Mouse (Mus musculus): ENCODE data around the gene Obp2b. TPM values are rescaled to one million over a fixed set of nuclear protein-coding genes. Genes with fewer than 3 reads are reported as not detected.

Obp2b gene
- not detected in 2 replicates for polyA plus RNA-seq (2021; fragmentation: Nextera tagmentation)
- long read RNA-seq, experiment 1, result 0 reads
- long read RNA-seq, experiment 2, partial matches to known transcripts, result 0 of 1 reads
- long read RNA-seq, experiment 2, other reads (novel, unspliced or antisense), result 1 of 1 reads

DNA sequence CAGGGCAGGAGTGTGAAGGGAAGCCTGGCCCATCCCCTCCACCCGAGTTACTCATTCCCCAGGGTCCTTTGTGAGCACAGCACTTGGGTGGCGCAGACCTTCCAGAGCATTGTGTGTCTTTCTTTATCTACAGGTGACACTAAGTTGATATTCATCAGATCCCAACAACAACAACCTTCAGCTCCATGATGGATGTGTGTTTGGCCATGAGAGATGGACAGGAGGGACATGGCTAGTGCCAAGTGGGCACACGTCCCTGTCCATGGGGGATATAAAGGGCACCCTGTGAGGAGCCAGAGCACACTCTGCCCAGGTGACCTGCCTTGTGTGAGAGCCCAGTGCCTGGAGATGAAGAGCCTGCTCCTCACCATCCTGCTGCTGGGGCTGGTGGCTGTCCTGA, at the start of gene Obp2b:
Gene Obp2b (plus strand): TSS at position 301 of the 400 bp plus-strand sequence.

DNA sequence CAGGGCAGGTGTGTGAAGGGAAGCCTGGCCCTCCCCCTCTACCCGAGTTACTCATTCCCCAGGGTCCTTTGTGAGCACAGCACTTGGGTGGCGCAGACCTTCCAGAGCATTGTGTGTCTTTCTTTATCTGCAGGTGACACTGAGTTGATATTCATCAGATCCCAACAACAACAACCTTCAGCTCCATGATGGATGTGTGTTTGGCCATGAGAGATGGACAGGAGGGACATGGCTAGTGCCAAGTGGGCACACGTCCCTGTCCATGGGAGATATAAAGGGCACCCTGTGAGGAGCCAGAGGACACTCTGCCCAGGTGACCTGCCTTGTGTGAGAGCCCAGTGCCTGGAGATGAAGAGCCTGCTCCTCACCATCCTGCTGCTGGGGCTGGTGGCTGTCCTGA, 37.1 kb upstream of the Obp2b start, which contains the start of gene Obp2a:
Gene Obp2a (plus strand): TSS at position 301 of the 400 bp plus-strand sequence.

DNA sequence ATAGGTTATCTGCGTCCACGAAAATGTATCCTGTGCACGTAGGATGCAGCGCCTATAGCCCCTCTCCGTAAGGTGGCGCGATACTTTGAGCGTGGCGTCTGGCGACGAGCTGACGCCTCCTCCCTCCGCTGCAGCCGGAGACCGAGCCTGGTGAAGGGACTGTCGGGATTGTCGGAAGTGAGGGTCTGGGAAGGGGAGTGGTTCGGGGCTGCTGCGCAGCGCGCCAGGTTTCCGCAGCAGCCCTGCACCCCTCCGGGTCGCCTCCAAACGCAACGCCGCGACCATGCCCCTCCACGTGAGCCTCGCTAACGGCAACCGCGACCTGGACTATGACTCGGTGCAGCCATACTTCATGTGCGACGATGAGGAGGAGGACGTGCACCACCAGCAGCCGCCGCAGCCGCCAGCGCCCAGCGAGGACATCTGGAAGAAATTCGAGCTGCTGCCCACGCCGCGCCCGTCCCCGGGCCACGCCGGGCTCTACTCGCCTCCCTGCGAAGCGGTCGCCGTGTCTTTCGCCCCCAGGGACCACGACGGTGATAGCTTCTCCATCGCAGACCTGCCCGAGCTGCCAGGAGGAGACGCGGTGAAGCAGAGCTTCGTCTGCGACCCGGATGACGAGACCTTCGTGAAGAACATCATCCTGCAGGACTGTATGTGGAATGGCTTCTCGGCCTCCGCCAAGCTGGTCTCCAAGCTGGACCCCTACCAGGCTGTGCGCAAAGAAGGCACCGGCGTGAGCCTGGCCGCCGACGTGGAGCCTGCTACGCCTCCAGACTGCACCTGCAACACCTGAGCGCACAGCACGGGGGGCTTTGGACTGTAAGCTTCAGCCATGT, 29.9 kb upstream of the Obp2b start, which contains the start of gene Bmyc:
Gene Bmyc (plus strand): TSS at position 97 of the 839 bp plus-strand sequence.

DNA sequence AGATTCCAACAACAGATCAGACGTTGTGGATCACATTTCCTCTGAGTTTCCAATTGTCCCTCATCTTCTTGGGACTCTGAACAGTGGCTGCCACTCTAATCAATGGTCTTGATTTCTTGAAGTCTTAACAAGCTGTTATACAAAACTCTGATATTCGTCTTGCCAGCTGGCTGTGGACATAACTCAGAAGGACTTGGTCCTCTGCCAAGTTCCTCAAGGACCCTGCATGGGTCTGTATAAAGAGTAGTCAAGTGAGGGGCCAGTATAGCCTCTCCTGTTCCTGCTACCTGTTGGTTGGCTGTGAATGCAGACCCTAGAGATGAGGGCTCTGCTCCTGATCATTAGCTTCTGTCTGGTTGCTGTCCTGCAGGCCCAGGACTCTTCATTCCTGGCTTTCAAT, 28.5 kb downstream of the Obp2b start, which contains the start of gene Lcn3:
Gene Lcn3 (plus strand): TSS at position 301 of the 400 bp plus-strand sequence.

DNA sequence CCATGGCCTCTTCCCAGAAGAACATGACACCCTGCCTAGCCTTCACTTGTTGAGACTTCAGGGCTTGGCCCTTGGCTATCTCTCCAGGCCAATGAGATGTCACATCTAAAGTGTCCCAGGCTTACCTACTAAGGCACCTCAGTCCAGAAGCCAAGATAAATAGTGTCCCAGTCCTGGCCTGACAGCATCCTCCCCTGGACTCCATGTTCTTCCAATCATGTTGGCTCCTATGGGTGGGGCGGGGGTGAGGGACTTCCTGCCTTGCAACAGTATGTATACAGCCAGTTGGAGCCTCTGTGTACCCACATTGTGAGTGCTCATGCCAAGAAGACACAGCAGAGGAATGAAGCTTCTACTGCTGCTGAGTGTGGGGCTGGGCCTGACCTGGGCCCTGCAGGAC, 39.9 kb downstream of the Obp2b start, which contains the start of gene Lcn11:
Gene Lcn11 (plus strand): TSS at position 301 of the 400 bp plus-strand sequence.

DNA sequence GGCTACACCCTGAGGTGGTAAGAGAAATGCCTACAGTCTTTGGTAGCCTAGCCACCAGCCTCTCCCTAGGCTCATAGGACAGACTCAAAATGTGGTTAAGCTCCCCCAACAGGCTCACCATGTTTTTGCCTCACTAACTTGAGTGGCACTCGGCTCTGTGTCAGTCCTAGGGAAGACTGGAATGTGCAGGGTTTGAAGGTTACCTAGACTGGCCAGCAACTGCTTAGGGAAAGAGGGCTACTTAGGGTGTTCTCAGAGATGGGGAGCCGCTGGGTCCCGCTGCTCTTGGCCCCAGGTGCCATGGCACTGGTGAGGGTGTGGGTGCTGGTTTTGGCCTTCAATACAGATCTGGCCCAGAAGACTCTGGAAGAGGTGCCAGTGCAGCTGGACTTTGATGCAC, 45.1 kb downstream of the Obp2b start, which contains the start of gene Gm13539:
Gene Gm13539 (plus strand): TSS at position 301 of the 400 bp plus-strand sequence.

Other genes starting within 250 kb of the Obp2b start
- gene Lcn12, start 243.1 kb upstream of the Obp2b start, polyA plus RNA-seq (2021; fragmentation: Nextera tagmentation), result not detected in 2 replicates
- gene Fbxw5, start 236.3 kb upstream of the Obp2b start, polyA plus RNA-seq (2021; fragmentation: Nextera tagmentation), result 103 and 115 TPM in 2 replicates
- gene C8g, start 235.3 kb upstream of the Obp2b start, polyA plus RNA-seq (2021; fragmentation: Nextera tagmentation), result 1.4 and 1.7 TPM in 2 replicates
- gene Traf2, start 190.1 kb upstream of the Obp2b start, polyA plus RNA-seq (2021; fragmentation: Nextera tagmentation), result 9.1 and 11.9 TPM in 2 replicates
- gene Edf1, start 179.2 kb upstream of the Obp2b start, polyA plus RNA-seq (2021; fragmentation: Nextera tagmentation), result 778 and 803 TPM in 2 replicates
- gene Mamdc4, start 162.2 kb upstream of the Obp2b start, polyA plus RNA-seq (2021; fragmentation: Nextera tagmentation), result 0.89 and 3.5 TPM in 2 replicates
- 152 and 173 TPM in 2 replicates for gene Phpt1, start 161.8 kb upstream of the Obp2b start, polyA plus RNA-seq (2021; fragmentation: Nextera tagmentation)
- 10.3 and 21.2 TPM in 2 replicates for gene Ajm1, start 155.3 kb upstream of the Obp2b start, polyA plus RNA-seq (2021; fragmentation: Nextera tagmentation)
- gene Rabl6, start 128.5 kb upstream of the Obp2b start, polyA plus RNA-seq (2021; fragmentation: Nextera tagmentation), result 70.0 and 86.7 TPM in 2 replicates
- gene Ccdc183, start 119.3 kb upstream of the Obp2b start, polyA plus RNA-seq (2021; fragmentation: Nextera tagmentation), result 0.82 and 0.94 TPM in 2 replicates
- 64.7 and 70.7 TPM in 2 replicates for gene Tmem141, start 115.0 kb upstream of the Obp2b start, polyA plus RNA-seq (2021; fragmentation: Nextera tagmentation)
- 0.28 and 0.49 TPM in 2 replicates for gene Fcna, start 109.0 kb upstream of the Obp2b start, polyA plus RNA-seq (2021; fragmentation: Nextera tagmentation)
- gene Lcn8, start 83.9 kb upstream of the Obp2b start, polyA plus RNA-seq (2021; fragmentation: Nextera tagmentation), result not detected in 2 replicates
- not detected in 2 replicates for gene Lcn5, start 79.1 kb upstream of the Obp2b start, polyA plus RNA-seq (2021; fragmentation: Nextera tagmentation)
- gene Lcn6, start 60.2 kb upstream of the Obp2b start, polyA plus RNA-seq (2021; fragmentation: Nextera tagmentation), result not detected in 2 replicates
- gene Lcn10, start 54.3 kb upstream of the Obp2b start, polyA plus RNA-seq (2021; fragmentation: Nextera tagmentation), result not detected in 2 replicates
- gene Obp2a, start 37.0 kb upstream of the Obp2b start, polyA plus RNA-seq (2021; fragmentation: Nextera tagmentation), result not detected in 2 replicates
- 213 and 229 TPM in 2 replicates for gene Bmyc, start 30.3 kb upstream of the Obp2b start, polyA plus RNA-seq (2021; fragmentation: Nextera tagmentation)
- gene Lcn3, start 28.6 kb downstream of the Obp2b start, polyA plus RNA-seq (2021; fragmentation: Nextera tagmentation), result not detected in 2 replicates
- gene Lcn11, start 40.0 kb downstream of the Obp2b start, polyA plus RNA-seq (2021; fragmentation: Nextera tagmentation), result not detected in 2 replicates
- gene Gm13539, start 45.2 kb downstream of the Obp2b start, polyA plus RNA-seq (2021; fragmentation: Nextera tagmentation), result not detected in 2 replicates
- gene Glt6d1, start 78.8 kb downstream of the Obp2b start, polyA plus RNA-seq (2021; fragmentation: Nextera tagmentation), result not detected in 2 replicates
- gene Lcn9, start 86.1 kb downstream of the Obp2b start, polyA plus RNA-seq (2021; fragmentation: Nextera tagmentation), result not detected in 2 replicates
- not detected in 2 replicates for gene Sohlh1, start 110.2 kb downstream of the Obp2b start, polyA plus RNA-seq (2021; fragmentation: Nextera tagmentation)
- 13.8 and 17.4 TPM in 2 replicates for gene Kcnt1, start 126.7 kb downstream of the Obp2b start, polyA plus RNA-seq (2021; fragmentation: Nextera tagmentation)
- 9.5 and 40.9 TPM in 2 replicates for gene Camsap1, start 246.3 kb downstream of the Obp2b start, polyA plus RNA-seq (2021; fragmentation: Nextera tagmentation)

Measured in left cerebral cortex, adult 6 months (tissue).